Mouse (Mus musculus) frontal cortex, postnatal 25 days (tissue): ENCODE measurements at regions not wholly inside any gene's neighbourhood (a gene's known extent, or its start where the extent isn't known, plus 50 kb on each side); places are given as distances from the start of the nearest gene placed in this dataset.

ENCODE experiments used
- DNase-seq, 2 experiments: peaks; one replicate each; pipeline ENCODE4 v3.0.0; 2022; ENCODE audit warnings: low spot score in 2 of 2

DNA sequence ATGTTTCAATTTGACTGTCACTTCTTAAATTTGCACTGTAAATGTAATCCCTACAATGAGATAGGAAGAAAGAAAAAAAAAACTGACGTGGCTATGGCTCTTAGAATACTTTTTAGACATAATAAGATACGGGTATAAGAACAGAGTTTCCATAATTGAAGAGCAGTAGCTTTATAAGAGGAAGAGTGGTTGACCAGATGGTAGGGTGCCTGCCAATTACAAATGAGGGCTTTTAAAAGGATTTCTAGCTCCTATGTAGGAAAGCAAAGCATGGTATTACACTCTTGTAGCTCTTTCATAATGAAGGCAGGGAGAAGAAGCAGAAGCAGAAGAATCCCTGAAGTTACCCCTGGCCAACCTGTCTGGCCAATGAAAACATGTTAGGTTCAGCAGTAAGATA lies 239.7 kb upstream of the Car10 start:
- DNase-seq = no peak

DNA sequence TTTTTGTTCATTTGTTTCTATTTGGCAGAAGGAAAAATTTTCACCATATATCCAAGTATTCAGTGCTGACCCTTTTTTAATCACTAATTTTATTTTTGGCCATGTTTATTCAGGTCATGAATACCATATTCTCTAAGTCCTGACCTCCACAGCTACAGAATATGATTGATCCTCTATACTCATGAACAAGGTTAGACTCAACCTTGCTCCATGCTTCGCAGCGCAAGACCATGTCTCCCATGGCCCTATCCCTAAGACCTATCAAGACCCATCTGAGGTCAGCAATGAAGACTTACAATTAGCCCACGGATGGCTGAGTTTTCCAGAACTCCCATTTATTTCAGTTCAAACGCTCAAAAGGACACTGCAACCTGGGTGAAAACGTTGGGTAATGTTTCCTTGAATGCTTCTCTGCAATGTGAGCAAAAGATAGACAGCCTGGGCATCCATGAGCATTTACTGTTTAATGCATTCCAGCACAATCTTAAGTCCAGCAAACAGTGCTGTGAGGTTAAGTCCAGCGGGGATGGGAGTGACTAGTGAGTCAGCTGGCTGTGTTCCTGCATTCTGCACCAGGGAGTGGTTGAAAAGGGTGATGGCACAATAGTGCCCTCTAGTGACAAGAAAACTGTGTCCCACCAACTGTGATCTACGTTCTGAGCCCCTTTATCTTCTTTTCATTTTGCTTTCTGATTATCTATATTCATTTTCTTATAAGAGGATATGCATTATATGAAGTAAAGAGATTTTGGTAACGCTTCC lies 208.0 kb upstream of the Car10 start:
- DNase-seq = peak in 1 of 2 experiments; percentile 13

DNA sequence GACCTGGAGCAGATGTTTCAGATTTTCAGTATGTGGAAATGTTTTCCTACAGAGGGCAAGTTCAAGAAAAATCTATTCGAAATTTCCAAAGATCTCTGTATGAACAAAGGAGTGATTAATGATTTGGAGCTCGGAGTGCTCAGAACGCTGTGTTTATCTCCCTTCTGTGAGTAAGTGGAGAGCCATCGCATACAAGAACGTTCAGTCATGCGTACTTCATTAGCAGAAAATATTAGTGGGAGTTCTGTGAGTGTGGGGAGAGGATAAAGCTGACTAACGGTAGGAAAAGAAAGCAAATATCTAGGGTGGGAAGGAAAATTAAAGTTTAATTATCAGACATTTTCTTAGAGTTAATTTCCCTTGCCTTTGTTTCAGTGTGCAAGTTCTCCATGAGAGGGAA lies 198.5 kb upstream of the Car10 start:
- DNase-seq = no peak
